20 mouse cellular contexts compared by ENCODE assay signal in genomic region chr13:51770647-51771427, GRCm38 (mm10). TPM values are rescaled to one million over a fixed set of nuclear protein-coding genes. Genes with fewer than 3 reads are reported as not detected.
DNase-seq lines count a peak whose midpoint lies in the region; ATAC-seq and TF ChIP-seq lines count a peak whose summit lies in the region.
"Had no signal": no experiment of that assay in that cellular context is flagged by ENCODE, and none has a peak within 500 bp of the region (broad histone marks: within the 10 kb centered on the region; RNA-seq: fewer than 3 reads in every experiment).

No protein-coding gene starts in this region.

- TF ChIP-seq POLR2A in cortical plate, adult 2 months (IDR thresholded peaks at IDR 0.05; ENCODE audit: extremely low read depth, insufficient read depth, low read length), result no peak

- no peaks in the 10 kb centered on the region for H3K9me3 ChIP-seq in kidney, embryonic 14.5 days (ENCODE audit: control insufficient read depth, low read length)
- no peaks in the 10 kb centered on the region for H3K9me3 ChIP-seq in kidney, embryonic 15.5 days (replicated peaks)
- H3K9me3 ChIP-seq: embryonic facial prominence, embryonic 15.5 days; limb, embryonic 10.5 days; megakaryocyte, embryonic 14.5 days; midbrain, embryonic 13.5 days had no signal

- peaks cover 7% of the 10 kb centered on the region for H3K4me1 ChIP-seq in kidney, embryonic 14.5 days (ENCODE audit: control insufficient read depth, insufficient read depth, low read length)
- peaks cover 11% of the 10 kb centered on the region for H3K4me1 ChIP-seq in cortical plate, adult 2 months (ENCODE audit: control insufficient read depth, insufficient read depth, low read length)
- peaks cover 41% of the 10 kb centered on the region for H3K4me1 ChIP-seq in kidney, embryonic 15.5 days
- H3K4me1 ChIP-seq: embryonic facial prominence, embryonic 15.5 days; midbrain, embryonic 13.5 days had no signal

- H3K27ac ChIP-seq in kidney, embryonic 14.5 days (ENCODE audit: low read depth, low read length), result no peak overlapping the region
- H3K27ac ChIP-seq in cortical plate, adult 2 months (ENCODE audit: insufficient read depth, low read length), result peak overlapping the region; percentile 89
- H3K27ac ChIP-seq in kidney, embryonic 15.5 days, result peak overlapping the region; percentile 87; the same call in 1 of the 2 replicates
- H3K27ac ChIP-seq: embryonic facial prominence, embryonic 15.5 days; limb, embryonic 10.5 days; midbrain, embryonic 13.5 days had no signal

- H3K9ac ChIP-seq in kidney, embryonic 14.5 days (ENCODE audit: low read depth, low read length), result no peak overlapping the region
- no peak overlapping the region for H3K9ac ChIP-seq in kidney, embryonic 15.5 days
- H3K9ac ChIP-seq: embryonic facial prominence, embryonic 15.5 days; heart, embryonic 12.5 days; midbrain, embryonic 13.5 days had no signal

- peak; percentile 45 for DNase-seq in kidney, adult 18-20 months
- DNase-seq in kidney, postnatal 36 days, result peak; percentile 57 to 71
- no peak for DNase-seq in testis, postnatal 10 days (ENCODE audit: low spot score)
- DNase-seq in cerebellum, adult 9-10 months, result no peak
- DNase-seq: adrenal gland, postnatal 10 days; heart, adult 18-20 months; heart, postnatal 14 days; lung, adult 2 months; lung, postnatal 14 days had no signal

- no peak for TF ChIP-seq CTCF in cortical plate, adult 2 months (IDR thresholded peaks at IDR 0.05; ENCODE audit: extremely low read depth, insufficient read depth, low read length)

- H3K36me3 ChIP-seq in kidney, embryonic 14.5 days (ENCODE audit: control insufficient read depth, insufficient read depth, low read length), result no peaks in the 10 kb centered on the region
- H3K36me3 ChIP-seq in kidney, embryonic 15.5 days, result no peaks in the 10 kb centered on the region
- H3K36me3 ChIP-seq: embryonic facial prominence, embryonic 15.5 days; limb, embryonic 10.5 days; midbrain, embryonic 13.5 days had no signal

- no peak overlapping the region for H3K4me2 ChIP-seq in kidney, embryonic 14.5 days (replicated peaks; ENCODE audit: low read depth, low read length)
- H3K4me2 ChIP-seq in kidney, embryonic 15.5 days, result no peak overlapping the region
- H3K4me2 ChIP-seq: embryonic facial prominence, embryonic 15.5 days; heart, embryonic 12.5 days; midbrain, embryonic 13.5 days had no signal

- ATAC-seq in kidney, embryonic 14.5 days (ENCODE audit: low FRiP score, low TSS enrichment), result no peak
- no peak for ATAC-seq in kidney, embryonic 15.5 days (replicated peaks; ENCODE audit: low FRiP score)
- ATAC-seq: activated CD4-positive, CD25-positive, alpha-beta regulatory T cell, adult 4 months; forebrain, embryonic 16.5 days; intestine, postnatal 0 days; midbrain, embryonic 13.5 days had no signal

- H3K4me3 ChIP-seq in kidney, embryonic 14.5 days (ENCODE audit: low read length), result no peak overlapping the region
- H3K4me3 ChIP-seq in cortical plate, adult 2 months (ENCODE audit: insufficient read depth, low read length), result no peak overlapping the region
- no peak overlapping the region for H3K4me3 ChIP-seq in kidney, embryonic 15.5 days (replicated peaks)
- H3K4me3 ChIP-seq: embryonic facial prominence, embryonic 15.5 days; heart, embryonic 12.5 days; limb, embryonic 10.5 days; megakaryocyte, embryonic 14.5 days; midbrain, embryonic 13.5 days had no signal

- 92% methylated on average over 14 of the region's 14 CpGs for WGBS in kidney, embryonic 14.5 days
- WGBS in kidney, embryonic 15.5 days, result 86% methylated on average over 14 of the region's 14 CpGs

- no peaks in the 10 kb centered on the region for H3K27me3 ChIP-seq in kidney, embryonic 14.5 days (ENCODE audit: control insufficient read depth, insufficient read depth, low read length)
- H3K27me3 ChIP-seq in kidney, embryonic 15.5 days, result no peaks in the 10 kb centered on the region
- H3K27me3 ChIP-seq: embryonic facial prominence, embryonic 15.5 days; heart, embryonic 12.5 days; megakaryocyte, embryonic 14.5 days; midbrain, embryonic 13.5 days had no signal

RNA-seq across cellular contexts. Expression of gene Sema4d, which starts 22.7 kb away (rescaled TPM):
- polyA plus RNA-seq in kidney, embryonic 14.5 days (2014; fragmentation: Nextera tagmentation; extraction: Ambion mirVana), result 11.3 and 20.2 TPM in 2 replicates
- polyA plus RNA-seq in cortical plate, adult 2 months (2012; rRNA removed), result 88.7 and 99.9 TPM in 2 replicates
- 19.6 and 20.3 TPM in 2 replicates for polyA plus RNA-seq in kidney, embryonic 15.5 days (2015; fragmentation: Nextera tagmentation; extraction: Ambion mirVana)

Comparison
In these comparisons a context has a peak if more than half of its experiments do, and no peak if none do; other contexts are left out.
1. DNase-seq: peak in kidney, adult 18-20 months (single experiment) and kidney, postnatal 36 days (2 of 2); none in testis, postnatal 10 days (single experiment) and cerebellum, adult 9-10 months (single experiment).